Mouse (Mus musculus) embryonic fibroblast, embryonic 13.5 days (primary cell): Measurements from ENCODE around the gene Atp2c2. TPM values are rescaled to one million over a fixed set of nuclear protein-coding genes. Genes with fewer than 3 reads are reported as not detected.
A peak's percentile ranks its signal among the peaks of the same experiment; 100 is the strongest.

Experiments used
- H3K27ac ChIP-seq: 2 replicates; pipeline ENCODE4 v1.5.1; 2012; ENCODE audit warnings: low read length, control low read depth, inconsistent platforms; ENCODE audit not compliant: insufficient read depth
- H3K4me1 ChIP-seq: 2 replicates; pipeline ENCODE4 v1.6.1; 2011; ENCODE audit warnings: low read length; ENCODE audit not compliant: control insufficient read depth, insufficient read depth
- H3K4me3 ChIP-seq: 2 replicates; pipeline ENCODE4 v1.5.1; 2011; ENCODE audit warnings: mild to moderate bottlenecking, control low read depth, low read length; ENCODE audit not compliant: insufficient read depth
- CTCF ChIP-seq: IDR thresholded peaks from 2 replicates; pipeline ENCODE4 v1.5.1; 2011; ENCODE audit warnings: mild to moderate bottlenecking, control low read depth, low read length, moderate library complexity, borderline replicate concordance; ENCODE audit not compliant: insufficient read depth
- POLR2A ChIP-seq: IDR thresholded peaks from 2 replicates; pipeline ENCODE4 v1.6.1; 2011; ENCODE audit warnings: low read depth, mild to moderate bottlenecking, control low read depth, low read length, moderate library complexity
- polyA plus RNA-seq: library from polyadenylated mRNA; stranded (reverse); fragments of >200 nt; gene quantifications from 2 replicates; pipeline ENCODE4 v1.2.4, GENCODE M21; 2011; ENCODE audit warnings: low read depth; ENCODE audit not compliant: missing spikeins, insufficient read length

The Atp2c2 gene
- polyA plus RNA-seq, 1 experiment = not detected

GRCm38 (mm10) chr8:119762226-119763220 is 62.7 kb downstream of the Atp2c2 start:
- TF ChIP-seq CTCF = no peak
- TF ChIP-seq POLR2A = no peak
- H3K4me3 ChIP-seq = no peak overlapping the region
- no peak overlapping the region for H3K27ac ChIP-seq
- no peaks in the 10 kb centered on the region for H3K4me1 ChIP-seq

GRCm38 (mm10) chr8:119765311-119765710 is 65.5 kb downstream of the Atp2c2 start:
- no peaks in the 10 kb centered on the region for H3K4me1 ChIP-seq
- no peak overlapping the region for H3K4me3 ChIP-seq
- no peak overlapping the region for H3K27ac ChIP-seq
- TF ChIP-seq CTCF = no peak
- TF ChIP-seq POLR2A = no peak

- Histone ChIP-seq H3K4me3 (no peak overlapping the region), H3K27ac (no peak overlapping the region), H3K4me1 (no peaks in the 10 kb centered on the region)
- no peak for TF ChIP-seq POLR2A
- TF ChIP-seq CTCF = no peak
These were observed 66.1 kb downstream of the Atp2c2 start for GRCm38 (mm10) chr8:119765761-119766444.

- Histone ChIP-seq H3K4me3 (no peak overlapping the region), H3K4me1 (0 out of 2 replicates have a peak, but pooled peaks cover 2% of the 10 kb centered on the region), H3K27ac (no peak overlapping the region)
- TF ChIP-seq CTCF (no peak), POLR2A (no peak)
These were observed 76.9 kb downstream of the Atp2c2 start for GRCm38 (mm10) chr8:119776668-119777245.

GRCm38 (mm10) chr8:119777765-119778164 is 78.0 kb downstream of the Atp2c2 start:
- TF ChIP-seq POLR2A (no peak), CTCF (no peak)
- H3K4me1 ChIP-seq = 0 out of 2 replicates have a peak, but pooled peaks cover 2% of the 10 kb centered on the region
- H3K27ac ChIP-seq = peak overlapping the region; percentile 22
- H3K4me3 ChIP-seq = peak overlapping the region; percentile 64

GRCm38 (mm10) chr8:119778263-119778662 is 78.5 kb downstream of the Atp2c2 start, which contains the start of gene Tldc1:
Gene Tldc1 (minus strand): TSS chr8:119778416.
- Histone ChIP-seq H3K4me3 (peak within 1 kb of the TSS; percentile 64), H3K4me1 (0 out of 2 replicates have a peak, but pooled peaks cover 2% of the 10 kb centered on the region), H3K27ac (peak within 1 kb of the TSS; percentile 22)
- no peak for TF ChIP-seq CTCF
- peak; percentile 80 for TF ChIP-seq POLR2A

GRCm38 (mm10) chr8:119779013-119779737 is 79.4 kb downstream of the Atp2c2 start:
- TF ChIP-seq CTCF (peak; percentile 96), POLR2A (no peak)
- no peak overlapping the region for H3K4me3 ChIP-seq
- H3K4me1 ChIP-seq = 0 out of 2 replicates have a peak, but pooled peaks cover 2% of the 10 kb centered on the region
- H3K27ac ChIP-seq = no peak overlapping the region

- no peak overlapping the region for H3K27ac ChIP-seq
- H3K4me1 ChIP-seq = 0 out of 2 replicates have a peak, but pooled peaks cover 2% of the 10 kb centered on the region
- TF ChIP-seq CTCF (no peak), POLR2A (no peak)
- no peak overlapping the region for H3K4me3 ChIP-seq
These were observed 80.7 kb downstream of the Atp2c2 start for GRCm38 (mm10) chr8:119780402-119781049.
